Mouse (Mus musculus) intestine, embryonic 14.5 days (tissue): Measurements from ENCODE around the gene Rpa1. TPM values are rescaled to one million over a fixed set of nuclear protein-coding genes. Genes with fewer than 3 reads are reported as not detected.

Source experiments
- ATAC-seq: fragments of 200-750 bp; cut with Nextera tagmentation; replicated peaks from 2 replicates; pipeline ENCODE4 v1.8.0; 2017; ENCODE audit warnings: low read depth, moderate number of reproducible peaks, moderate TSS enrichment, moderate library complexity; ENCODE audit not compliant: low FRiP score, low TSS enrichment
- DNase-seq: peaks from one replicate; pipeline ENCODE4 v3.0.0-alpha.2; 2018; ENCODE audit warnings: low spot score
- H3K27ac ChIP-seq: fragments of 300-500 bp; sonication (generic); 2 replicates; pipeline ENCODE4 v1.5.1; 2014; ENCODE audit warnings: low read depth, mild to moderate bottlenecking, control low read depth
- H3K27me3 ChIP-seq: fragments of 300-500 bp; sonication (generic); replicated peaks from 2 replicates; pipeline ENCODE4 v1.6.1; 2014; ENCODE audit warnings: low read length, control low read depth; ENCODE audit not compliant: control insufficient read depth, insufficient read depth
- H3K36me3 ChIP-seq: fragments of 300-500 bp; sonication (generic); 2 replicates; pipeline ENCODE4 v1.6.1; 2014; ENCODE audit warnings: low read length, control low read depth; ENCODE audit not compliant: control insufficient read depth, insufficient read depth
- H3K4me1 ChIP-seq: fragments of 300-500 bp; sonication (generic); replicated peaks from 2 replicates; pipeline ENCODE4 v1.6.1; 2014; ENCODE audit warnings: low read length, control low read depth, mixed read lengths; ENCODE audit not compliant: control insufficient read depth, insufficient read depth
- H3K4me2 ChIP-seq: fragments of 300-500 bp; sonication (generic); 2 replicates; pipeline ENCODE4 v1.6.1; 2014; ENCODE audit warnings: low read length
- H3K4me3 ChIP-seq: fragments of 300-500 bp; sonication (generic); 2 replicates; pipeline ENCODE4 v1.5.1; 2014; ENCODE audit warnings: low read depth, low read length, control low read depth, mixed read lengths
- H3K9ac ChIP-seq: fragments of 300-500 bp; sonication (generic); 2 replicates; pipeline ENCODE4 v1.6.1; 2014; ENCODE audit warnings: mild to moderate bottlenecking, low read length
- H3K9me3 ChIP-seq: fragments of 300-500 bp; sonication (generic); 2 replicates; pipeline ENCODE4 v1.6.1; 2016; ENCODE audit warnings: low read length, control low read depth; ENCODE audit not compliant: control insufficient read depth
- WGBS: fragments of 180-500 bp; shearing (Covaris S2); extraction: QIAGEN DNeasy Blood & Tissue Kit; methylation state at CpG from one replicate; pipeline ENCODE4 v1.1.7; 2014; 5-methylcytosine and 5-hydroxymethylcytosine counted together
- polyA plus RNA-seq: library from polyadenylated mRNA; unstranded; fragments of >200 nt; fragmentation: Nextera tagmentation; extraction: Ambion mirVana; gene quantifications from 2 replicates; pipeline ENCODE4 v1.2.1, GENCODE M21; 2014

Rpa1 gene
- polyA plus RNA-seq, 1 experiment from 2014 or later: 103 TPM

DNA sequence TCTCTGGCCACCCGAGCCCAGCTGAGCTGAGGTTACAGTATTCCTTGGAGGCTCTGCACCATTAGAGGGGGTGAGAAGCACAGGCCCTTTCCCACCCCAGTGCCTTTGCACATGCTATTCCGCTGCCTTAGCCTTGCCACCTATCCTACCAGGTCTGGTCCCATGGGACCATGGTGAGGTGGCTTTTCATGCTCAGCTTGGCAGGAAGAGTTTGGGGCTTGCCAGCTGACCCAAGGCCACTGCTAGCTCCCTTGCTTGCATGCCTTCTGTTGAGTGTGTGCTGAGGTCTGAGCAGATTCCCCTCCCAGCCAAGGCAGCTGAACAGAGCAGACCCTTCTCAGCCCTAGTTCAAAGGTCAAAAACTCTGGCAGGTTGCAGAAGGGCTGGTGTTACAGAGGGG, 87.1 kb downstream of the Rpa1 start:
- Histone ChIP-seq H3K36me3 (no peaks in the 10 kb centered on the region), H3K9me3 (no peaks in the 10 kb centered on the region), H3K4me3 (no peak overlapping the region), H3K4me2 (no peak overlapping the region), H3K27me3 (no peaks in the 10 kb centered on the region), H3K9ac (no peak overlapping the region), H3K27ac (no peak overlapping the region), H3K4me1 (peaks cover 23% of the 10 kb centered on the region)
- WGBS: 84% methylated on average over 2 of the region's 2 CpGs
- ATAC-seq: no peak
- DNase-seq: no peak

DNA sequence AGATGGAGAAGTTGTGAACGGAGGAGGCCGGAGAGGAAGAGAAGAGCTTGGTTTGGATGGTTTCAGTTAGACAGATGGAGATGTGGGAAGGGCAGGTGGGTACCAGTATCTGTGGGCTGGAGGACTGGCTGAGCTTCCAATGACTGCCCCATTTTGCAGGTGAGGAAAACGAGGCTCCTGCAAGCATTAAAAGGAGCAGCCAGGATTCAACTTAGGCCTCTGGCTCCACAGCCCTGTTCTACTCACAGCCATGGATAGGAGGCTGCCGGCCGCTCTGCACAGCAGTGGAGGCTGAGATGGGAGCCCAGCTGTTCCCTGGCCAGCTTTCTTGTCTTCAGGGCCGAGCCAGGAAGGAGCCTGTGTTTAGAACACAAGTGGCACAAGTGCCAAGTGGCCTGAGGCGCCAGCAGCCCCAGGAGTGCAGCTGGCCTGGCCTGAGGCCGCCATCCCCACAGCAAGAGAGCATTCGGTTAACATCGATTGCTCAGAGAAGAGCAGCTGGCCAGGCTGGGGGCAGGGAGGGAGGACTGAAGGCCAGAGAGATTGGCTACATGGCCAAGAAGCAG, 88.0 kb downstream of the Rpa1 start:
- DNase-seq (no peak), ATAC-seq (no peak)
- peaks cover 23% of the 10 kb centered on the region for H3K4me1 ChIP-seq
- H3K9ac ChIP-seq: no peak overlapping the region
- H3K27me3 ChIP-seq: no peaks in the 10 kb centered on the region
- H3K4me3 ChIP-seq: no peak overlapping the region
- H3K36me3 ChIP-seq: no peaks in the 10 kb centered on the region
- no peak overlapping the region for H3K4me2 ChIP-seq
- no peak overlapping the region for H3K27ac ChIP-seq
- 64% methylated on average over 10 of the region's 10 CpGs for WGBS
- no peaks in the 10 kb centered on the region for H3K9me3 ChIP-seq

DNA sequence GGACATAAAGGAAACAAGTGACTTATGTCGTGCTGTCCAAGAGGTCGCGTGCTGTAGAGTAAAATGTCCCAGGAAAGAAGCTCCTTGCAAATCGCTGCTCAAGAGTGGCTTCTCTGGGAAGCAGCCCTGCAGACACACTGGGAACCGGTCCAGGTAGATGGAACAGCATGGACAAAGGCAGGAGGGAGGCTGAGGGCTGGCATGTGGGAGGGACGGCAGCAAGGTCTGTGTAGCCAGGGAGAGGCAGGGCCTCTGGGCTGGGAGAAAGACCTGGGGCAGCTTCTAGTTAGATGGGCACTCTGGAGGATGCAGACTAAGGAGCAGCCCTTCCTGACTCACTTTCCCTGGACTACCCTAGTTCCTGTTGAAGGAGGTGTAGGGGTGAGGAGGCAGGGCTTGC, 88.7 kb downstream of the Rpa1 start:
- WGBS: 64% methylated on average over 6 of the region's 6 CpGs
- Histone ChIP-seq H3K4me1 (peaks cover 29% of the 10 kb centered on the region), H3K4me2 (no peak overlapping the region), H3K27me3 (no peaks in the 10 kb centered on the region), H3K4me3 (no peak overlapping the region), H3K9ac (no peak overlapping the region), H3K27ac (no peak overlapping the region), H3K36me3 (no peaks in the 10 kb centered on the region), H3K9me3 (no peaks in the 10 kb centered on the region)
- DNase-seq (no peak), ATAC-seq (no peak)

DNA sequence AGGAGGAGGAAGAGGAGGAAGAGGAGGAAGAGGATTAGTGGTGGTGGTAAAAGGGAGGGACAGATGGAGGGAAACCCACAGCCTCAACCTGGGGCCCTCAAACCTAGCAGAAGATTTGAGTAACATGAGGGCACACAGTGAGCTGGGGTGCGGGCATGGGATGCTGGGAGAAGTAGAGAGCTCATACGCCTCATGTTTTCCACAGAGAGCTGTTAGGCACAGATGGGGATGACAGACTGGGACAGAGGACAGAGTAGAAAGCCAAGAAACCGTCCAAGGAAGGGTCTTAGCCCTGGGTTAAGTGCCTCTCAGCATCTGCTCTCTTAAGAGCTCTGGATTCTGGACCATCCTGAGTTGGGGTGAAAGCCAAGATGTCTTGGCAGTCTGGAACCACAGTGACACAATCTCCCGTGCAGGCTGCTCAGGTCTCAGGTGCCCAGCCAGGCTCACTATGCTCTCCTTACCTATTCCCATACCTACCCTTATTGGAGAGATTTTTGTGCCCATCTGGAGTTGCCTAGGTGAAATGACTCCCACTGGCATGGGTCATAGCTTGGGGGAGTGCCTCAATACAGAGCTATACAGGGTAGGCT, 91.0 kb downstream of the Rpa1 start:
- ATAC-seq: no peak
- Histone ChIP-seq H3K9me3 (no peaks in the 10 kb centered on the region), H3K36me3 (no peaks in the 10 kb centered on the region), H3K4me3 (no peak overlapping the region), H3K9ac (no peak overlapping the region), H3K4me2 (no peak overlapping the region), H3K27me3 (no peaks in the 10 kb centered on the region), H3K27ac (no peak overlapping the region), H3K4me1 (peaks cover 15% of the 10 kb centered on the region)
- 76% methylated on average over 4 of the region's 4 CpGs for WGBS
- no peak for DNase-seq

DNA sequence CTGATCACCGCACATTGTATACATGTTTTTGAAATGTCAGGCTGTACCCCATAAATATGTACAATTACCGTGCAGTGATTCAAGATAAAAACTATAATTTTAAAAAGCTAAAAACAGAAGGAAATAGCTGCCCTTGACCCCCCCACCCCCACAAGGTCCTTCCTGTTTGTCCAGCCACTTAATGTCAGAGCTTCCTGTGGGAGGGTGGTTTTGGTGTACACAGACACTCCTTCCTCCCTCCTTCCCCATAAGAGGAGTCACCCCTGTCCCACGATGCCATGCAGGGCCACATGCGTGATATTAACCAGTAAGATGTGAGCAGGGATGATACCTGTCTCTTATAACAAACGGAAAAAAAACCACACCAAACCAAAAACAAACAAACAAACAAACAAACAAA, 92.8 kb downstream of the Rpa1 start:
- Histone ChIP-seq H3K36me3 (no peaks in the 10 kb centered on the region), H3K27me3 (no peaks in the 10 kb centered on the region), H3K4me2 (no peak overlapping the region), H3K4me3 (no peak overlapping the region), H3K9ac (no peak overlapping the region), H3K27ac (no peak overlapping the region), H3K9me3 (no peaks in the 10 kb centered on the region), H3K4me1 (peaks cover 9% of the 10 kb centered on the region)
- DNase-seq (no peak), ATAC-seq (no peak)
- WGBS: 75% methylated on average over 5 of the region's 5 CpGs

DNA sequence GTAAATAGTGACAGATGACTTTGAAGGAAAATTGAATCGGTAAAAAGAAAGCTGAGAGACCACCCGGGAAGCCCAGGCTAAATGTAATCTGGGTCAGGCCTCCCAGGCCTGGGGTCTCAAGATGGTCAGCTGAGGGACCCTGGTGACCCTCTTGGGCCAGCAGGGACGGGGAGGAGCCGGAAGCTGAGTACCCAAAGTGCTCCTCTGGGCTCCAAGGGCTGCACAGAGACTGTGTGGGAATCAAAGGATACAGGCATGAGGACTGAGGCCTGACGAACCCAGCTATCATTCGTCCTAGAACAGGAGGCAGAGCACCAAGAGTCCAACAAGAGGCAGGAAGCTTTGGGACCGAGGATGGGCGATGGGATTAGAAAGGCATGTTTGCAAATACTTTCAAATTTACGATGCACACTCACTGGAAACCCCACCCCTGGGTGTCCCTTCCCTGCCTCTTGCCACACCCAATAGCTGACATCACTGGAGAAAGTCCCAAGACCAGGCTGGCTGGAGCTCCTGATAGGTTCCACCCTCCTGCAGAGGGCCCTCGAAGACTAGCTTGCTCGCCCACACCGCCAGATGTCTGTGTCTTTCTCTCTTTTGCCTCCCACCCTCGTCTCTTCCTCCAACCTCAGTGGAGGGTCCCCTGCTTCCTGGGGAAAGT, 93.7 kb downstream of the Rpa1 start:
- H3K36me3 ChIP-seq: no peaks in the 10 kb centered on the region
- 50% methylated on average over 13 of the region's 13 CpGs for WGBS
- no peak overlapping the region for H3K9ac ChIP-seq
- 0 out of 2 replicates have a peak, but pooled peaks have one; percentile 23 for ATAC-seq
- H3K9me3 ChIP-seq: no peaks in the 10 kb centered on the region
- no peaks in the 10 kb centered on the region for H3K27me3 ChIP-seq
- DNase-seq: no peak
- H3K4me1 ChIP-seq: peaks cover 9% of the 10 kb centered on the region
- H3K27ac ChIP-seq: no peak overlapping the region
- no peak overlapping the region for H3K4me2 ChIP-seq
- no peak overlapping the region for H3K4me3 ChIP-seq

DNA sequence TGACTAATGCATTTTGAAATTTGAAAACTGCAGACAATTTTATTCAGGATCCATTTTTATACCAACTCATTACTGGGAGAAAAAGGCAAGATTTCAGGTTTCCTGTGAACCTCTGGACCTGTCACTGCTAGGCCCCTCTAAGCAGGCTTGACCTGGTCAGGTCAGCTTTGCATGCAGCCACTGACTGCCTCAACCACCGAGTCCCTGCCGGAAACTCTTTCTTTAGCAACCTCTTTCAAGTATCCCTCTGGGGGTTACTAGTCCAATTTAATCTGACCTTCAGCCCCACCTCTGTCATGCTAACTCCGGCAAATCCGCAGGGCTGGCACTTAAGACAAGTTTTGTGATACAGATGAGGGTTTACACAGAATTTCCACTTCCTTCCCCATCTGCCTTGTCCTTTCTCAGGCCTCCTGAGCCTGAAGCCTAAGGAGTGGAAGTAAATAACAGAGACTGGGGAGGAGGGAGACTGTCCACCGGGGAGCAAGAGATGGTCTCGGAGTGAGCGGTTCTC, 96.5 kb downstream of the Rpa1 start:
- H3K4me1 ChIP-seq: peaks cover 9% of the 10 kb centered on the region
- DNase-seq: no peak

DNA sequence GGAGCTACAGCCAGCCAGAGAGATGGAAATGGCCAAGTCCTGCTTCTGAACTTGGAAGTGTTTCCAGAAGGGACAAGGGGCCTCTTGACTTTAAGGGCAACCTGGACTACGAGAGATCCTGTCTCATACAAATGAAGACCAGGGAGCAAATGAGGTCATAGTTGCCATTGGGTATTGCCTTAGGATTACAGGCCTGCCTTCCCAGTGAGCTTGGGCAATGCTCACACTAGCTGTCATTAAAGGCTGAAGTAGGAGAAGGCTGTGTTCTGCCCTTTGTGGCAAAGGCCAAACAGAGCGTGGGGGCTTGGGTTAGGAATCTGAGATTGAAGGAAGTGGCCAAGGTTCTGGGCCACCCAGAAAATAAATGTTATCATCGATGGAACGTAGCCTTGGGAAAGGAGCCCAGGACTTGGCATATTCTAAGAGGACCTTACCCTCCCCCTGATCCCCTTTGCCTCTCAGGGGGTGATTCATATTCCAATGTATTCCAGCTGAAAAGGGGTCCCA, 97.1 kb downstream of the Rpa1 start:
- Histone ChIP-seq H3K4me3 (no peak overlapping the region), H3K27ac (no peak overlapping the region), H3K9me3 (no peaks in the 10 kb centered on the region), H3K4me1 (peaks cover 9% of the 10 kb centered on the region), H3K4me2 (no peak overlapping the region), H3K27me3 (no peaks in the 10 kb centered on the region), H3K36me3 (no peaks in the 10 kb centered on the region), H3K9ac (no peak overlapping the region)
- DNase-seq: no peak
- ATAC-seq: no peak
- 82% methylated on average over 4 of the region's 4 CpGs for WGBS

More for the DNA sequence above, 96.5 kb downstream of the Rpa1 start:
- no peaks in the 10 kb centered on the region for H3K27me3 ChIP-seq
- no peak for ATAC-seq
- no peak overlapping the region for H3K27ac ChIP-seq
- H3K36me3 ChIP-seq: no peaks in the 10 kb centered on the region
- no peak overlapping the region for H3K4me2 ChIP-seq
- WGBS: 61% methylated on average over 7 of the region's 7 CpGs
- H3K9ac ChIP-seq: no peak overlapping the region
- H3K9me3 ChIP-seq: no peaks in the 10 kb centered on the region
- H3K4me3 ChIP-seq: no peak overlapping the region
